Mouse (Mus musculus) C2C12 (cell line): ENCODE measurements around the gene Gm11037.

Source experiments
- CEBPB ChIP-seq: IDR thresholded peaks from one replicate; pipeline ENCODE4 v1.6.1; 2011; ENCODE audit warnings: low read depth, mild to moderate bottlenecking, control low read depth, moderate library complexity
- CTCF ChIP-seq: IDR thresholded peaks from one replicate; pipeline ENCODE4 v1.5.1; 2011; ENCODE audit not compliant: control insufficient read depth, insufficient read depth, insufficient read length
- FOSL1 ChIP-seq: IDR thresholded peaks from one replicate; pipeline ENCODE4 v1.8.0; 2011; ENCODE audit warnings: mild to moderate bottlenecking, low read length; ENCODE audit not compliant: poor library complexity, insufficient read depth, severe bottlenecking
- MAX ChIP-seq: IDR thresholded peaks from one replicate; pipeline ENCODE4 v1.6.1; 2011; ENCODE audit warnings: mild to moderate bottlenecking, control low read depth
- MYOD1 ChIP-seq: IDR thresholded peaks from one replicate; pipeline ENCODE4 v1.6.1; 2011; ENCODE audit warnings: low read depth; ENCODE audit not compliant: control insufficient read depth, insufficient read length
- USF1 ChIP-seq: IDR thresholded peaks from one replicate; pipeline ENCODE4 v1.6.1; 2011; ENCODE audit warnings: low read depth, mild to moderate bottlenecking, control low read depth, moderate library complexity

- TF ChIP-seq MAX: no peak
- no peak for TF ChIP-seq CTCF
- TF ChIP-seq USF1: no peak
- no peak for TF ChIP-seq FOSL1
- no peak for TF ChIP-seq CEBPB
- TF ChIP-seq MYOD1: no peak
These were observed 27.4 kb downstream of the Gm11037 start for GRCm38 (mm10) chr2:131160671-131161111.
